Mouse (Mus musculus) forebrain, embryonic 12.5 days (tissue): Measurements from ENCODE around the gene Me3. TPM values are rescaled to one million over a fixed set of nuclear protein-coding genes. Genes with fewer than 3 reads are reported as not detected.

Source experiments
- ATAC-seq: fragments of 200-750 bp; cut with Nextera tagmentation; 2 replicates; pipeline ENCODE4 v1.8.0; 2017; ENCODE audit warnings: moderate TSS enrichment; ENCODE audit not compliant: low FRiP score
- H3K27ac ChIP-seq: fragments of 300-500 bp; sonication (generic); 2 replicates; pipeline ENCODE4 v1.5.1; 2016; ENCODE audit warnings: mild to moderate bottlenecking
- H3K27me3 ChIP-seq: fragments of 300-500 bp; sonication (generic); 2 replicates; pipeline ENCODE4 v1.6.1; 2016; ENCODE audit warnings: mild to moderate bottlenecking
- H3K36me3 ChIP-seq: fragments of 300-500 bp; sonication (generic); replicated peaks from 2 replicates; pipeline ENCODE4 v1.6.1; 2016; ENCODE audit warnings: mild to moderate bottlenecking
- H3K4me1 ChIP-seq: fragments of 300-500 bp; sonication (generic); 2 replicates; pipeline ENCODE4 v1.6.1; 2016
- H3K4me2 ChIP-seq: fragments of 300-500 bp; sonication (generic); 2 replicates; pipeline ENCODE4 v1.6.1; 2016; ENCODE audit warnings: mild to moderate bottlenecking, moderate library complexity
- H3K4me3 ChIP-seq: fragments of 300-500 bp; sonication (generic); replicated peaks from 2 replicates; pipeline ENCODE4 v1.5.1; 2016; ENCODE audit warnings: mild to moderate bottlenecking
- H3K9ac ChIP-seq: fragments of 300-500 bp; sonication (generic); 2 replicates; pipeline ENCODE4 v1.6.1; 2016; ENCODE audit warnings: mild to moderate bottlenecking
- H3K9me3 ChIP-seq: fragments of 300-500 bp; sonication (generic); 2 replicates; pipeline ENCODE4 v1.6.1; 2016
- WGBS: fragments of 180-500 bp; shearing (Covaris S2); methylation state at CpG from one replicate; pipeline ENCODE4 v1.1.7; 2016; 5-methylcytosine and 5-hydroxymethylcytosine counted together
- polyA plus RNA-seq: library from polyadenylated mRNA; unstranded; fragments of >200 nt; fragmentation: Nextera tagmentation; extraction: Ambion mirVana; gene quantifications from 2 replicates; pipeline ENCODE4 v1.2.1, GENCODE M21; 2016

Me3 gene
- polyA plus RNA-seq, 1 experiment from 2014 or later: 0.97 TPM

- H3K4me3 ChIP-seq: no peak overlapping the region
- no peaks in the 10 kb centered on the region for H3K9me3 ChIP-seq
- H3K4me2 ChIP-seq: no peak overlapping the region
- H3K27ac ChIP-seq: no peak overlapping the region
- H3K4me1 ChIP-seq: no peaks in the 10 kb centered on the region
- no peaks in the 10 kb centered on the region for H3K27me3 ChIP-seq
- H3K9ac ChIP-seq: no peak overlapping the region
- ATAC-seq: no peak
- 65% methylated on average over 3 of the region's 3 CpGs for WGBS
- H3K36me3 ChIP-seq: no peaks in the 10 kb centered on the region
Observed at GRCm38 (mm10) chr7:89802447-89802846, 170.3 kb downstream of the Me3 start.

GRCm38 (mm10) chr7:89803966-89804365, 171.8 kb downstream of the Me3 start:
- no peak for ATAC-seq
- WGBS: 86% methylated on average over 4 of the region's 4 CpGs
- Histone ChIP-seq H3K4me1 (no peaks in the 10 kb centered on the region), H3K9ac (no peak overlapping the region), H3K4me2 (no peak overlapping the region), H3K27me3 (no peaks in the 10 kb centered on the region), H3K36me3 (no peaks in the 10 kb centered on the region), H3K4me3 (no peak overlapping the region), H3K27ac (no peak overlapping the region), H3K9me3 (no peaks in the 10 kb centered on the region)

- Histone ChIP-seq H3K27me3 (no peaks in the 10 kb centered on the region), H3K27ac (no peak overlapping the region), H3K9ac (no peak overlapping the region), H3K36me3 (no peaks in the 10 kb centered on the region), H3K4me2 (no peak overlapping the region), H3K9me3 (no peaks in the 10 kb centered on the region), H3K4me1 (no peaks in the 10 kb centered on the region), H3K4me3 (no peak overlapping the region)
- WGBS: 69% methylated on average over 2 of the region's 2 CpGs
- ATAC-seq: no peak
Observed at GRCm38 (mm10) chr7:89809400-89809799, 177.2 kb downstream of the Me3 start.

- Histone ChIP-seq H3K9me3 (no peaks in the 10 kb centered on the region), H3K27me3 (no peaks in the 10 kb centered on the region), H3K27ac (no peak overlapping the region), H3K4me2 (no peak overlapping the region), H3K4me1 (no peaks in the 10 kb centered on the region), H3K36me3 (no peaks in the 10 kb centered on the region), H3K9ac (no peak overlapping the region), H3K4me3 (no peak overlapping the region)
- 79% methylated on average over 4 of the region's 4 CpGs for WGBS
- ATAC-seq: no peak
Observed at GRCm38 (mm10) chr7:89828436-89829065, 196.4 kb downstream of the Me3 start.

- Histone ChIP-seq H3K9ac (no peak overlapping the region), H3K4me2 (no peak overlapping the region), H3K4me1 (no peaks in the 10 kb centered on the region), H3K27ac (no peak overlapping the region), H3K36me3 (no peaks in the 10 kb centered on the region), H3K4me3 (no peak overlapping the region), H3K9me3 (no peaks in the 10 kb centered on the region), H3K27me3 (no peaks in the 10 kb centered on the region)
- 0 out of 2 replicates have a peak, but pooled peaks have one; percentile 36 for ATAC-seq
- 65% methylated on average over 7 of the region's 7 CpGs for WGBS
Observed at GRCm38 (mm10) chr7:89829201-89829600, 197.0 kb downstream of the Me3 start.

- H3K27ac ChIP-seq: no peak overlapping the region
- no peak overlapping the region for H3K4me3 ChIP-seq
- no peaks in the 10 kb centered on the region for H3K9me3 ChIP-seq
- H3K4me2 ChIP-seq: no peak overlapping the region
- no peak overlapping the region for H3K9ac ChIP-seq
- 95% methylated on average over 8 of the region's 8 CpGs for WGBS
- H3K36me3 ChIP-seq: no peaks in the 10 kb centered on the region
- no peaks in the 10 kb centered on the region for H3K27me3 ChIP-seq
- H3K4me1 ChIP-seq: no peaks in the 10 kb centered on the region
- no peak for ATAC-seq
Observed at GRCm38 (mm10) chr7:89833521-89833920, 201.3 kb downstream of the Me3 start.

- Histone ChIP-seq H3K9ac (no peak overlapping the region), H3K27me3 (no peaks in the 10 kb centered on the region), H3K27ac (no peak overlapping the region), H3K36me3 (no peaks in the 10 kb centered on the region), H3K4me1 (no peaks in the 10 kb centered on the region), H3K4me3 (no peak overlapping the region), H3K4me2 (no peak overlapping the region), H3K9me3 (no peaks in the 10 kb centered on the region)
- ATAC-seq: no peak
- 81% methylated on average over 8 of the region's 8 CpGs for WGBS
Observed at GRCm38 (mm10) chr7:89835566-89835965, 203.4 kb downstream of the Me3 start.

GRCm38 (mm10) chr7:89836676-89837075, 204.5 kb downstream of the Me3 start:
- H3K27ac ChIP-seq: no peak overlapping the region
- no peak for ATAC-seq
- H3K4me1 ChIP-seq: no peaks in the 10 kb centered on the region
- no peak overlapping the region for H3K4me3 ChIP-seq
- H3K9ac ChIP-seq: no peak overlapping the region
- H3K4me2 ChIP-seq: no peak overlapping the region
- no peaks in the 10 kb centered on the region for H3K9me3 ChIP-seq
- H3K36me3 ChIP-seq: no peaks in the 10 kb centered on the region
- no peaks in the 10 kb centered on the region for H3K27me3 ChIP-seq
- 97% methylated on average over 7 of the region's 7 CpGs for whole genome bisulfite sequencing

- Histone ChIP-seq H3K36me3 (no peaks in the 10 kb centered on the region), H3K27ac (no peak overlapping the region), H3K4me2 (no peak overlapping the region), H3K4me1 (no peaks in the 10 kb centered on the region), H3K9me3 (no peaks in the 10 kb centered on the region), H3K27me3 (no peaks in the 10 kb centered on the region), H3K4me3 (no peak overlapping the region), H3K9ac (no peak overlapping the region)
- no peak for ATAC-seq
- 64% methylated on average over 4 of the region's 4 CpGs for whole genome bisulfite sequencing
Observed at GRCm38 (mm10) chr7:89837841-89838240, 205.6 kb downstream of the Me3 start.

- H3K4me1 ChIP-seq: no peaks in the 10 kb centered on the region
Observed at GRCm38 (mm10) chr7:89839721-89840120, 207.5 kb downstream of the Me3 start.

GRCm38 (mm10) chr7:89841670-89842403, 209.6 kb downstream of the Me3 start:
- Histone ChIP-seq H3K9me3 (no peaks in the 10 kb centered on the region), H3K4me3 (no peak overlapping the region), H3K36me3 (no peaks in the 10 kb centered on the region), H3K27me3 (no peaks in the 10 kb centered on the region), H3K4me1 (no peaks in the 10 kb centered on the region), H3K4me2 (no peak overlapping the region), H3K27ac (no peak overlapping the region), H3K9ac (no peak overlapping the region)
- WGBS: 35% methylated on average over 15 of the region's 15 CpGs
- ATAC-seq: peak; percentile 83

More at GRCm38 (mm10) chr7:89839721-89840120, 207.5 kb downstream of the Me3 start:
- Histone ChIP-seq H3K27me3 (no peaks in the 10 kb centered on the region), H3K27ac (no peak overlapping the region), H3K9me3 (no peaks in the 10 kb centered on the region), H3K4me2 (no peak overlapping the region), H3K36me3 (no peaks in the 10 kb centered on the region), H3K9ac (no peak overlapping the region), H3K4me3 (no peak overlapping the region)
- WGBS: 89% methylated on average over 8 of the region's 8 CpGs
- ATAC-seq: no peak

GRCm38 (mm10) chr7:89842404-89842715, 210.2 kb downstream of the Me3 start:
- H3K9ac ChIP-seq: no peak overlapping the region
- 87% methylated on average over 5 of the region's 5 CpGs for WGBS
- no peak overlapping the region for H3K27ac ChIP-seq
- H3K9me3 ChIP-seq: no peaks in the 10 kb centered on the region
- no peaks in the 10 kb centered on the region for H3K4me1 ChIP-seq
- ATAC-seq: no peak
- no peaks in the 10 kb centered on the region for H3K36me3 ChIP-seq
- no peak overlapping the region for H3K4me3 ChIP-seq
- H3K4me2 ChIP-seq: no peak overlapping the region
- H3K27me3 ChIP-seq: no peaks in the 10 kb centered on the region

- H3K27me3 ChIP-seq: no peaks in the 10 kb centered on the region
Observed at GRCm38 (mm10) chr7:89843121-89843520, 210.9 kb downstream of the Me3 start.

More at GRCm38 (mm10) chr7:89843121-89843520, 210.9 kb downstream of the Me3 start:
- Histone ChIP-seq H3K27ac (no peak overlapping the region), H3K9ac (no peak overlapping the region), H3K4me1 (no peaks in the 10 kb centered on the region), H3K4me2 (no peak overlapping the region), H3K9me3 (no peaks in the 10 kb centered on the region), H3K36me3 (no peaks in the 10 kb centered on the region), H3K4me3 (no peak overlapping the region)
- no peak for ATAC-seq
- WGBS: 73% methylated on average over 6 of the region's 6 CpGs
